Comparison of ENCODE assay signal across 9 mouse cellular contexts in the genomic region with DNA sequence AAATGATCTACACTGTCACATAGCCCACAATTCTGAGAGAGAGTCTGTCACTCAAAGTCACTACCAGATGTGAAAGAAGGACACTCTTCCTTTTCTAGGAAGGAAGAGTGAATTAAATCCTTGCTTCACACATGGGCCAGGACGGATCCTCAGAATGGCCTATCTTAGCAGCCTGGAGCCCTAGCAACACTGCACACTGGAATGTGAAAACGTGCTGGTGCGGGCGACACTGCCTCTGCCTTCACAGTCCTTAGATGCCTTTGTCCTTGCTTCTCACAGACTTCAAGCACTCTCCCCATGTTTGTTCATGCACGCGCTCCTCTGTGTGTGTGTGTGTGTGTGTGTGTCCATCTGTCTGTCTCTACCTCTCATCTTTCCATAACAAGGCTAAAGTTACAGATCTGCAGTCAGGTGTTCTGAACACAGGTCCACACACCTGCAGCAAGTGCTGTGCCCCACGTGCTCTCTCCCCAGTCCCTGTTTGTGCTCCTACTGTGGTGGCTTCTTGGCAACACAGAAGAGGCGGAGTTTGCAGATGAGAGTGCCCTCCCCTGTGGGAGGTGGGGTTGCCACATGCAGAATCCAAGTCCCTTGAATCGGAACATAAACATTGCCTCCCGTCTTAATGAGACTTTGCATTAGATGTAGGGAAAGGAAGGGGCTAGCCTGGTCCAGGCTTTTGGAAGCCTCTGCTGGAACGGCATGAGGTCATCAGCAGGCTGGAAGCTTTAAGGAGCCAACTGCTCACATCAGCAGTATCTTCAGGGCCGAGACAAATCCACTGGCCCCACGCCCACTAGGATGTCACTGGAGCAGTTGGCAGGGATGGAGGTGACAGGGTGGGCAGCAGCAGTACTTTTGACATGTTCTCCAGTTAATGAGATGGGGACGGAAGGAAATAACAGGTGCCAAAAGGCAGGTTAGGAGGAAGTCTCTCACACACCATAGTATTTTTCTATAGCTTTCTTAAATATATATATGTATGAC.
DNase-seq lines count a peak whose midpoint lies in the region; ATAC-seq lines count a peak whose summit lies in the region.
"Had no signal": no experiment of that assay in that cellular context is flagged by ENCODE, and none has a peak within 500 bp of the region (broad histone marks: within the 10 kb centered on the region; RNA-seq: fewer than 3 reads in every experiment).

No protein-coding gene starts in this region.

- 54% methylated on average over 14 of the region's 14 CpGs for WGBS in kidney, embryonic 14.5 days
- 24% methylated on average over 14 of the region's 14 CpGs for WGBS in midbrain, embryonic 15.5 days
- WGBS in intestine, embryonic 16.5 days = 58% methylated on average over 14 of the region's 14 CpGs

- DNase-seq in kidney, adult 8-10 months = no peak
- DNase-seq in cerebellum, adult 9-11 months = peak; percentile 47
- DNase-seq in gastrocnemius, postnatal 14 days = peak; percentile 28
- no peak for DNase-seq in urinary bladder, postnatal 10 days (ENCODE audit: low spot score)
- no peak for DNase-seq in layer of hippocampus, adult 9-10 months (ENCODE audit: low spot score)
- DNase-seq: liver had no signal

- no peaks in the 10 kb centered on the region for H3K36me3 ChIP-seq in kidney, embryonic 14.5 days (ENCODE audit: control insufficient read depth, insufficient read depth, low read length)
- H3K36me3 ChIP-seq in midbrain, embryonic 15.5 days (replicated peaks) = no peaks in the 10 kb centered on the region
- no peaks in the 10 kb centered on the region for H3K36me3 ChIP-seq in intestine, embryonic 16.5 days (ENCODE audit: control insufficient read depth, insufficient read depth, low read length)

- peak; percentile 55; the same call in 1 of the 2 replicates for ATAC-seq in kidney, embryonic 14.5 days (ENCODE audit: low FRiP score, low TSS enrichment)
- ATAC-seq in midbrain, embryonic 15.5 days (replicated peaks) = peak; percentile 74; the same call in 1 of the 2 replicates
- ATAC-seq in intestine, embryonic 16.5 days = no peak

- H3K4me1 ChIP-seq in kidney, embryonic 14.5 days (ENCODE audit: control insufficient read depth, insufficient read depth, low read length) = no peaks in the 10 kb centered on the region
- peaks cover 14% of the 10 kb centered on the region for H3K4me1 ChIP-seq in midbrain, embryonic 15.5 days
- H3K4me1 ChIP-seq in intestine, embryonic 16.5 days (ENCODE audit: control insufficient read depth, insufficient read depth, low read length) = no peaks in the 10 kb centered on the region

- no peak overlapping the region for H3K4me2 ChIP-seq in kidney, embryonic 14.5 days (replicated peaks; ENCODE audit: low read depth, low read length)
- H3K4me2 ChIP-seq in midbrain, embryonic 15.5 days = no peak overlapping the region
- no peak overlapping the region for H3K4me2 ChIP-seq in intestine, embryonic 16.5 days (ENCODE audit: low read depth, low read length)

- no peak overlapping the region for H3K4me3 ChIP-seq in kidney, embryonic 14.5 days (ENCODE audit: low read length)
- H3K4me3 ChIP-seq in midbrain, embryonic 15.5 days = no peak overlapping the region
- no peak overlapping the region for H3K4me3 ChIP-seq in intestine, embryonic 16.5 days (ENCODE audit: low read length)

- no peaks in the 10 kb centered on the region for H3K27me3 ChIP-seq in kidney, embryonic 14.5 days (ENCODE audit: control insufficient read depth, insufficient read depth, low read length)
- H3K27me3 ChIP-seq in midbrain, embryonic 15.5 days (replicated peaks) = no peaks in the 10 kb centered on the region
- no peaks in the 10 kb centered on the region for H3K27me3 ChIP-seq in intestine, embryonic 16.5 days (replicated peaks; ENCODE audit: control insufficient read depth, insufficient read depth, low read length)

- intact Hi-C loops in gastrocnemius, postnatal 14 days (cut with DNase I; ENCODE audit: low total_unique reads) = no loop called here

- H3K9ac ChIP-seq in kidney, embryonic 14.5 days (ENCODE audit: low read depth, low read length) = no peak overlapping the region
- no peak overlapping the region for H3K9ac ChIP-seq in midbrain, embryonic 15.5 days
- H3K9ac ChIP-seq in intestine, embryonic 16.5 days (ENCODE audit: low read depth, low read length) = no peak overlapping the region

- H3K9me3 ChIP-seq in kidney, embryonic 14.5 days (ENCODE audit: control insufficient read depth, low read length) = no peaks in the 10 kb centered on the region
- H3K9me3 ChIP-seq in midbrain, embryonic 15.5 days = no peaks in the 10 kb centered on the region
- H3K9me3 ChIP-seq in intestine, embryonic 16.5 days (ENCODE audit: control insufficient read depth, low read length) = no peaks in the 10 kb centered on the region

- no peak overlapping the region for H3K27ac ChIP-seq in kidney, embryonic 14.5 days (ENCODE audit: low read depth, low read length)
- peak overlapping the region; percentile 59 for H3K27ac ChIP-seq in midbrain, embryonic 15.5 days
- H3K27ac ChIP-seq in intestine, embryonic 16.5 days (ENCODE audit: low read length) = no peak overlapping the region

Comparison
In these comparisons a context has a peak if more than half of its experiments do, and no peak if none do; other contexts are left out.
1. DNase-seq: peak in cerebellum, adult 9-11 months (single experiment) and gastrocnemius, postnatal 14 days (single experiment); none in kidney, adult 8-10 months (0 of 2), urinary bladder, postnatal 10 days (single experiment) and layer of hippocampus, adult 9-10 months (single experiment).